Mouse (Mus musculus): ENCODE results near the gene Zfp467.

DNA sequence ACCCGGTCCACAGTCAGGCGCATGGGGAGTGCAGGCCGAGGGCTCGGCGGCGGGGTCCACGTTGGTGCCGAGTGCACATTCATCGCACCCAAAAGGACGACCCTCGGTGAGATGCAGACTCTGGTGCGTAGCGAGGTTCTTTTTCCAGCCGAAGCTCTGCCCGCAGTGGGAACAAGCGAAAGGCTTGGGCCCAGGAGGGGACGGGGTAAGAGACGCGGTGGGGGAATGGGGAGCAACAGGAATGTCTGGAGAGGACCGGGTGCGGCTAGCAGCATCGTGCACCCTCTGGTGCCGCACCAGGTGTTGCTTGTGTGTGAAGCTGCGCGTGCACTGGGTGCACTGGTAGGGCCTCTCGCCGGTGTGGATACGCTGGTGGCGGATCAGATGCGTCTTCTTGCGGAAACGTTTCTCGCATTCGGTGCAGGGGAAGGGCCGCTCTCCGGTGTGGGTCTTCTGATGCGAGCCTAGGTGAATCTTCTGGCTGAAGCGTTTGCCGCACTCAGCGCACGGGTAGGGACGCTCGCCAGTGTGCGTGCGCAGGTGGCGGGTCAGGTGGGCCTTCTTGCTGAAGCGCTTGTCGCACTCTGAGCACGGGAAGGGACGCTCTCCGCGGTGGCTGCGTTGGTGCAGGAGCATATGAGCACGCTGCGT, 7.0 kb downstream of the Zfp467 start:
- no peak for TF ChIP-seq CTCF (IDR thresholded peaks at IDR 0.05; ENCODE audit: control insufficient read depth, insufficient read depth, low read length)
- no peak for TF ChIP-seq POLR2A (IDR thresholded peaks at IDR 0.05; ENCODE audit: borderline replicate concordance, control insufficient read depth, low read depth, low read length)
